Mouse (Mus musculus) stomach, postnatal 0 days (tissue): ENCODE measurements around the gene Akap1.
A peak's percentile ranks its signal among the peaks of the same experiment; 100 is the strongest.

ENCODE experiments used
- CTCF ChIP-seq: IDR thresholded peaks from 2 replicates; pipeline ENCODE4 v1.5.1; 2016; ENCODE audit warnings: antibody characterized with exemption, low read depth, mild to moderate bottlenecking, moderate library complexity
- EP300 ChIP-seq: optimal IDR thresholded peaks from 2 replicates; pipeline ENCODE3; 2016; ENCODE audit warnings: antibody characterized with exemption

GRCm38 (mm10) chr11:88830257-88830804 lies 34.1 kb downstream of the Akap1 start:
- TF ChIP-seq CTCF (peak; percentile 77), EP300 (no peak)
